Mouse (Mus musculus): ENCODE measurements at regions not wholly inside any gene's neighbourhood (a gene's known extent, or its start where the extent isn't known, plus 50 kb on each side); places are given as distances from the start of the nearest gene placed in this dataset.
A peak's percentile ranks its signal among the peaks of the same experiment; 100 is the strongest.

- ATAC-seq, result no peak
- no peak overlapping the region for H3K9ac ChIP-seq (ENCODE audit: low read depth, low read length)
- no peak overlapping the region for H3K4me2 ChIP-seq (ENCODE audit: low read length)
- WGBS, result 78% methylated on average over 4 of the region's 4 CpGs
- H3K36me3 ChIP-seq (ENCODE audit: control insufficient read depth, insufficient read depth, low read length), result no peaks in the 10 kb centered on the region
- H3K9me3 ChIP-seq (ENCODE audit: control insufficient read depth, low read length), result no peaks in the 10 kb centered on the region
- no peak overlapping the region for H3K4me3 ChIP-seq (ENCODE audit: low read length)
- no peak overlapping the region for H3K27ac ChIP-seq (ENCODE audit: low read depth, low read length)
- H3K27me3 ChIP-seq (replicated peaks; ENCODE audit: control insufficient read depth, insufficient read depth, low read length), result no peaks in the 10 kb centered on the region
- no peaks in the 10 kb centered on the region for H3K4me1 ChIP-seq (ENCODE audit: control insufficient read depth, insufficient read depth, low read depth, low read length)
Observed at GRCm38 (mm10) chr2:117422756-117423155, 80.0 kb upstream of the Rasgrp1 start.

GRCm38 (mm10) chr2:117429205-117429604, 86.4 kb upstream of the Rasgrp1 start:
- no peak overlapping the region for H3K4me2 ChIP-seq (ENCODE audit: low read length)
- H3K9ac ChIP-seq (ENCODE audit: low read depth, low read length), result no peak overlapping the region
- no peak overlapping the region for H3K4me3 ChIP-seq (ENCODE audit: low read length)
- 41% methylated on average over 9 of the region's 9 CpGs for WGBS
- H3K36me3 ChIP-seq (ENCODE audit: control insufficient read depth, insufficient read depth, low read length), result no peaks in the 10 kb centered on the region
- no peaks in the 10 kb centered on the region for H3K4me1 ChIP-seq (ENCODE audit: control insufficient read depth, insufficient read depth, low read depth, low read length)
- no peak overlapping the region for H3K27ac ChIP-seq (ENCODE audit: low read depth, low read length)
- ATAC-seq, result peak; percentile 80
- H3K27me3 ChIP-seq (replicated peaks; ENCODE audit: control insufficient read depth, insufficient read depth, low read length), result no peaks in the 10 kb centered on the region
- no peaks in the 10 kb centered on the region for H3K9me3 ChIP-seq (ENCODE audit: control insufficient read depth, low read length)

- ATAC-seq, result no peak
- WGBS, result 66% methylated on average over 6 of the region's 6 CpGs
- no peak overlapping the region for H3K4me3 ChIP-seq (ENCODE audit: low read length)
Observed at GRCm38 (mm10) chr2:117432010-117432409, 89.2 kb upstream of the Rasgrp1 start.

GRCm38 (mm10) chr2:117432923-117433322, 90.1 kb upstream of the Rasgrp1 start:
- H3K4me3 ChIP-seq (ENCODE audit: low read length), result no peak overlapping the region
- 64% methylated on average over 2 of the region's 2 CpGs for WGBS
- H3K9ac ChIP-seq (ENCODE audit: low read depth, low read length), result no peak overlapping the region
- no peaks in the 10 kb centered on the region for H3K27me3 ChIP-seq (replicated peaks; ENCODE audit: control insufficient read depth, insufficient read depth, low read length)
- no peak for ATAC-seq
- no peaks in the 10 kb centered on the region for H3K4me1 ChIP-seq (ENCODE audit: control insufficient read depth, insufficient read depth, low read depth, low read length)
- no peaks in the 10 kb centered on the region for H3K9me3 ChIP-seq (ENCODE audit: control insufficient read depth, low read length)
- H3K27ac ChIP-seq (ENCODE audit: low read depth, low read length), result no peak overlapping the region
- no peaks in the 10 kb centered on the region for H3K36me3 ChIP-seq (ENCODE audit: control insufficient read depth, insufficient read depth, low read length)
- no peak overlapping the region for H3K4me2 ChIP-seq (ENCODE audit: low read length)

More at GRCm38 (mm10) chr2:117432010-117432409, 89.2 kb upstream of the Rasgrp1 start:
- no peaks in the 10 kb centered on the region for H3K9me3 ChIP-seq (ENCODE audit: control insufficient read depth, low read length)
- H3K27ac ChIP-seq (ENCODE audit: low read depth, low read length), result no peak overlapping the region
- H3K9ac ChIP-seq (ENCODE audit: low read depth, low read length), result no peak overlapping the region
- no peak overlapping the region for H3K4me2 ChIP-seq (ENCODE audit: low read length)
- H3K27me3 ChIP-seq (replicated peaks; ENCODE audit: control insufficient read depth, insufficient read depth, low read length), result no peaks in the 10 kb centered on the region
- H3K36me3 ChIP-seq (ENCODE audit: control insufficient read depth, insufficient read depth, low read length), result no peaks in the 10 kb centered on the region
- no peaks in the 10 kb centered on the region for H3K4me1 ChIP-seq (ENCODE audit: control insufficient read depth, insufficient read depth, low read depth, low read length)

- 87% methylated on average over 2 of the region's 2 CpGs for WGBS
- ATAC-seq, result no peak
- Histone ChIP-seq H3K4me2 (ENCODE audit: low read length) (no peak overlapping the region), H3K27ac (ENCODE audit: low read depth, low read length) (no peak overlapping the region), H3K36me3 (ENCODE audit: control insufficient read depth, insufficient read depth, low read length) (no peaks in the 10 kb centered on the region), H3K9me3 (ENCODE audit: control insufficient read depth, low read length) (no peaks in the 10 kb centered on the region), H3K27me3 (replicated peaks; ENCODE audit: control insufficient read depth, insufficient read depth, low read length) (no peaks in the 10 kb centered on the region), H3K4me3 (ENCODE audit: low read length) (no peak overlapping the region), H3K4me1 (ENCODE audit: control insufficient read depth, insufficient read depth, low read depth, low read length) (no peaks in the 10 kb centered on the region), H3K9ac (ENCODE audit: low read depth, low read length) (no peak overlapping the region)
Observed at GRCm38 (mm10) chr2:117433482-117433881, 90.7 kb upstream of the Rasgrp1 start.

- Histone ChIP-seq H3K9me3 (ENCODE audit: control insufficient read depth, low read length) (no peaks in the 10 kb centered on the region), H3K27me3 (replicated peaks; ENCODE audit: control insufficient read depth, insufficient read depth, low read length) (no peaks in the 10 kb centered on the region), H3K27ac (ENCODE audit: low read depth, low read length) (no peak overlapping the region), H3K36me3 (ENCODE audit: control insufficient read depth, insufficient read depth, low read length) (no peaks in the 10 kb centered on the region), H3K4me3 (ENCODE audit: low read length) (no peak overlapping the region), H3K9ac (ENCODE audit: low read depth, low read length) (no peak overlapping the region), H3K4me1 (ENCODE audit: control insufficient read depth, insufficient read depth, low read depth, low read length) (no peaks in the 10 kb centered on the region; the same call in 1 of the 2 replicates), H3K4me2 (ENCODE audit: low read length) (no peak overlapping the region)
- WGBS, result 87% methylated on average over 12 of the region's 12 CpGs
- ATAC-seq, result no peak
Observed at GRCm38 (mm10) chr2:117438079-117438478, 95.3 kb upstream of the Rasgrp1 start.

GRCm38 (mm10) chr2:117438586-117439371, 96.0 kb upstream of the Rasgrp1 start:
- no peaks in the 10 kb centered on the region for H3K36me3 ChIP-seq (ENCODE audit: control insufficient read depth, insufficient read depth, low read length)
- 66% methylated on average over 8 of the region's 8 CpGs for WGBS
- no peak overlapping the region for H3K27ac ChIP-seq (ENCODE audit: low read depth, low read length)
- H3K4me2 ChIP-seq (ENCODE audit: low read length), result no peak overlapping the region
- no peaks in the 10 kb centered on the region for H3K27me3 ChIP-seq (replicated peaks; ENCODE audit: control insufficient read depth, insufficient read depth, low read length)
- H3K4me3 ChIP-seq (ENCODE audit: low read length), result no peak overlapping the region
- H3K4me1 ChIP-seq (ENCODE audit: control insufficient read depth, insufficient read depth, low read depth, low read length), result no peaks in the 10 kb centered on the region; the same call in 1 of the 2 replicates
- no peaks in the 10 kb centered on the region for H3K9me3 ChIP-seq (ENCODE audit: control insufficient read depth, low read length)
- ATAC-seq, result peak; percentile 91
- no peak overlapping the region for H3K9ac ChIP-seq (ENCODE audit: low read depth, low read length)

- H3K9ac ChIP-seq (ENCODE audit: low read depth, low read length), result no peak overlapping the region
- no peak overlapping the region for H3K4me3 ChIP-seq (ENCODE audit: low read length)
- no peak overlapping the region for H3K27ac ChIP-seq (ENCODE audit: low read depth, low read length)
- 50% methylated on average over 12 of the region's 12 CpGs for WGBS
- H3K36me3 ChIP-seq (ENCODE audit: control insufficient read depth, insufficient read depth, low read length), result no peaks in the 10 kb centered on the region
- no peaks in the 10 kb centered on the region for H3K27me3 ChIP-seq (replicated peaks; ENCODE audit: control insufficient read depth, insufficient read depth, low read length)
- H3K9me3 ChIP-seq (ENCODE audit: control insufficient read depth, low read length), result no peaks in the 10 kb centered on the region
- ATAC-seq, result peak; percentile 67
- peak overlapping the region; percentile 19; the same call in 1 of the 2 replicates for H3K4me2 ChIP-seq (ENCODE audit: low read length)
- no peaks in the 10 kb centered on the region; the same call in 1 of the 2 replicates for H3K4me1 ChIP-seq (ENCODE audit: control insufficient read depth, insufficient read depth, low read depth, low read length)
Observed at GRCm38 (mm10) chr2:117439372-117440183, 96.8 kb upstream of the Rasgrp1 start.

GRCm38 (mm10) chr2:117440801-117441281, 98.0 kb upstream of the Rasgrp1 start:
- 83% methylated on average over 7 of the region's 7 CpGs for WGBS
- Histone ChIP-seq H3K27ac (ENCODE audit: low read depth, low read length) (no peak overlapping the region), H3K9me3 (ENCODE audit: control insufficient read depth, low read length) (no peaks in the 10 kb centered on the region), H3K9ac (ENCODE audit: low read depth, low read length) (no peak overlapping the region), H3K4me1 (ENCODE audit: control insufficient read depth, insufficient read depth, low read depth, low read length) (no peaks in the 10 kb centered on the region; the same call in 1 of the 2 replicates), H3K4me3 (ENCODE audit: low read length) (no peak overlapping the region), H3K4me2 (ENCODE audit: low read length) (no peak overlapping the region), H3K27me3 (replicated peaks; ENCODE audit: control insufficient read depth, insufficient read depth, low read length) (no peaks in the 10 kb centered on the region), H3K36me3 (ENCODE audit: control insufficient read depth, insufficient read depth, low read length) (no peaks in the 10 kb centered on the region)
- ATAC-seq, result no peak
